Mouse (Mus musculus): ENCODE measurements around the gene Amdhd1. TPM values are rescaled to one million over a fixed set of nuclear protein-coding genes. Genes with fewer than 3 reads are reported as not detected.

The Amdhd1 gene
- polyA plus RNA-seq, 1 experiment from 2014 or later: 0.43 TPM

GRCm38 (mm10) chr10:93509532-93510153 is 30.2 kb downstream of the Amdhd1 start:
- no peak for DNase-seq (ENCODE audit: low spot score)
- no peak for ATAC-seq (ENCODE audit: insufficient number of reproducible peaks, low FRiP score, low TSS enrichment, low read depth)

GRCm38 (mm10) chr10:93508383-93508970 is 31.4 kb downstream of the Amdhd1 start:
- Histone ChIP-seq H3K9ac (ENCODE audit: low read length) (no peak overlapping the region), H3K4me1 (ENCODE audit: control insufficient read depth, insufficient read depth, low read length) (no peaks in the 10 kb centered on the region), H3K4me2 (ENCODE audit: low read depth, severe bottlenecking) (no peak overlapping the region), H3K27ac (replicated peaks; ENCODE audit: low read depth, low read length) (no peak overlapping the region), H3K27me3 (ENCODE audit: control insufficient read depth, insufficient read depth, low read length) (no peaks in the 10 kb centered on the region), H3K9me3 (ENCODE audit: control insufficient read depth, low read length) (no peaks in the 10 kb centered on the region), H3K4me3 (ENCODE audit: low read depth, low read length) (no peak overlapping the region), H3K36me3 (ENCODE audit: control insufficient read depth, insufficient read depth, low read length) (no peaks in the 10 kb centered on the region)
- 83% methylated on average over 7 of the region's 7 CpGs for WGBS
- ATAC-seq (ENCODE audit: insufficient number of reproducible peaks, low FRiP score, low TSS enrichment, low read depth): no peak
- no peak for DNase-seq (ENCODE audit: low spot score)

More at GRCm38 (mm10) chr10:93509532-93510153, 30.2 kb downstream of the Amdhd1 start:
- Histone ChIP-seq H3K27ac (replicated peaks; ENCODE audit: low read depth, low read length) (no peak overlapping the region), H3K9ac (ENCODE audit: low read length) (no peak overlapping the region), H3K4me1 (ENCODE audit: control insufficient read depth, insufficient read depth, low read length) (no peaks in the 10 kb centered on the region), H3K4me2 (ENCODE audit: low read depth, severe bottlenecking) (no peak overlapping the region), H3K4me3 (ENCODE audit: low read depth, low read length) (no peak overlapping the region), H3K9me3 (ENCODE audit: control insufficient read depth, low read length) (no peaks in the 10 kb centered on the region), H3K27me3 (ENCODE audit: control insufficient read depth, insufficient read depth, low read length) (no peaks in the 10 kb centered on the region), H3K36me3 (ENCODE audit: control insufficient read depth, insufficient read depth, low read length) (no peaks in the 10 kb centered on the region)
- WGBS: 82% methylated on average over 15 of the region's 15 CpGs

- Histone ChIP-seq H3K9me3 (ENCODE audit: control insufficient read depth, low read length) (no peaks in the 10 kb centered on the region), H3K4me3 (ENCODE audit: low read depth, low read length) (no peak overlapping the region), H3K4me2 (ENCODE audit: low read depth, severe bottlenecking) (no peak overlapping the region), H3K9ac (ENCODE audit: low read length) (no peak overlapping the region), H3K4me1 (ENCODE audit: control insufficient read depth, insufficient read depth, low read length) (no peaks in the 10 kb centered on the region), H3K27ac (replicated peaks; ENCODE audit: low read depth, low read length) (no peak overlapping the region), H3K27me3 (ENCODE audit: control insufficient read depth, insufficient read depth, low read length) (no peaks in the 10 kb centered on the region), H3K36me3 (ENCODE audit: control insufficient read depth, insufficient read depth, low read length) (no peaks in the 10 kb centered on the region)
- WGBS: 83% methylated on average over 10 of the region's 10 CpGs
- ATAC-seq (ENCODE audit: insufficient number of reproducible peaks, low FRiP score, low TSS enrichment, low read depth): no peak
- no peak for DNase-seq (ENCODE audit: low spot score)
These were observed 38.5 kb downstream of the Amdhd1 start for GRCm38 (mm10) chr10:93501346-93501745.

- Histone ChIP-seq H3K27me3 (ENCODE audit: control insufficient read depth, insufficient read depth, low read length) (no peaks in the 10 kb centered on the region), H3K36me3 (ENCODE audit: control insufficient read depth, insufficient read depth, low read length) (no peaks in the 10 kb centered on the region), H3K4me1 (ENCODE audit: control insufficient read depth, insufficient read depth, low read length) (no peaks in the 10 kb centered on the region), H3K4me3 (ENCODE audit: low read depth, low read length) (no peak overlapping the region), H3K9me3 (ENCODE audit: control insufficient read depth, low read length) (no peaks in the 10 kb centered on the region), H3K9ac (ENCODE audit: low read length) (no peak overlapping the region), H3K4me2 (ENCODE audit: low read depth, severe bottlenecking) (no peak overlapping the region), H3K27ac (replicated peaks; ENCODE audit: low read depth, low read length) (no peak overlapping the region; the same call in 1 of the 2 replicates)
- ATAC-seq (ENCODE audit: insufficient number of reproducible peaks, low FRiP score, low TSS enrichment, low read depth): no peak
- DNase-seq (ENCODE audit: low spot score): peak; percentile 35
- 27% methylated on average over 10 of the region's 10 CpGs for WGBS
These were observed 39.0 kb downstream of the Amdhd1 start for GRCm38 (mm10) chr10:93500864-93501263.

- Histone ChIP-seq H3K36me3 (ENCODE audit: control insufficient read depth, insufficient read depth, low read length) (no peaks in the 10 kb centered on the region), H3K27me3 (ENCODE audit: control insufficient read depth, insufficient read depth, low read length) (no peaks in the 10 kb centered on the region), H3K4me2 (ENCODE audit: low read depth, severe bottlenecking) (no peak overlapping the region), H3K4me1 (ENCODE audit: control insufficient read depth, insufficient read depth, low read length) (no peaks in the 10 kb centered on the region), H3K9me3 (ENCODE audit: control insufficient read depth, low read length) (no peaks in the 10 kb centered on the region; the same call in 1 of the 2 replicates), H3K4me3 (ENCODE audit: low read depth, low read length) (no peak overlapping the region), H3K27ac (replicated peaks; ENCODE audit: low read depth, low read length) (no peak overlapping the region), H3K9ac (ENCODE audit: low read length) (no peak overlapping the region)
- no peak for ATAC-seq (ENCODE audit: insufficient number of reproducible peaks, low FRiP score, low TSS enrichment, low read depth)
- DNase-seq (ENCODE audit: low spot score): no peak
- 38% methylated on average over 4 of the region's 4 CpGs for WGBS
These were observed 49.4 kb downstream of the Amdhd1 start for GRCm38 (mm10) chr10:93490451-93490850.

GRCm38 (mm10) chr10:93488828-93489226 is 51.0 kb downstream of the Amdhd1 start:
- 77% methylated on average over 6 of the region's 6 CpGs for WGBS
- no peak for DNase-seq (ENCODE audit: low spot score)
- H3K27ac ChIP-seq (replicated peaks; ENCODE audit: low read depth, low read length): no peak overlapping the region

GRCm38 (mm10) chr10:93488066-93488827 is 51.6 kb downstream of the Amdhd1 start, which contains the start of gene Hal:
TSS of gene Hal (plus strand) at chr10:93488768.
- Histone ChIP-seq H3K4me3 (ENCODE audit: low read depth, low read length) (no peak within 1 kb of the TSS), H3K9me3 (ENCODE audit: control insufficient read depth, low read length) (no peaks in the 10 kb centered on the region), H3K27me3 (ENCODE audit: control insufficient read depth, insufficient read depth, low read length) (no peaks in the 10 kb centered on the region), H3K4me1 (ENCODE audit: control insufficient read depth, insufficient read depth, low read length) (no peaks in the 10 kb centered on the region), H3K27ac (replicated peaks; ENCODE audit: low read depth, low read length) (no peak within 1 kb of the TSS), H3K4me2 (ENCODE audit: low read depth, severe bottlenecking) (no peak within 1 kb of the TSS), H3K9ac (ENCODE audit: low read length) (no peak within 1 kb of the TSS), H3K36me3 (ENCODE audit: control insufficient read depth, insufficient read depth, low read length) (no peaks in the 10 kb centered on the region; the same call in 1 of the 2 replicates)
- DNase-seq (ENCODE audit: low spot score): no peak
- WGBS: 75% methylated on average over 17 of the region's 17 CpGs
- ATAC-seq (ENCODE audit: insufficient number of reproducible peaks, low FRiP score, low TSS enrichment, low read depth): no peak

More at GRCm38 (mm10) chr10:93488828-93489226, 51.0 kb downstream of the Amdhd1 start:
- Histone ChIP-seq H3K36me3 (ENCODE audit: control insufficient read depth, insufficient read depth, low read length) (no peaks in the 10 kb centered on the region; the same call in 1 of the 2 replicates), H3K4me2 (ENCODE audit: low read depth, severe bottlenecking) (no peak overlapping the region), H3K9me3 (ENCODE audit: control insufficient read depth, low read length) (no peaks in the 10 kb centered on the region), H3K4me3 (ENCODE audit: low read depth, low read length) (no peak overlapping the region), H3K27me3 (ENCODE audit: control insufficient read depth, insufficient read depth, low read length) (no peaks in the 10 kb centered on the region), H3K9ac (ENCODE audit: low read length) (no peak overlapping the region), H3K4me1 (ENCODE audit: control insufficient read depth, insufficient read depth, low read length) (no peaks in the 10 kb centered on the region)
- no peak for ATAC-seq (ENCODE audit: insufficient number of reproducible peaks, low FRiP score, low TSS enrichment, low read depth)

- ATAC-seq (ENCODE audit: insufficient number of reproducible peaks, low FRiP score, low TSS enrichment, low read depth): no peak
- 30% methylated on average over 4 of the region's 4 CpGs for WGBS
These were observed 53.2 kb downstream of the Amdhd1 start for GRCm38 (mm10) chr10:93486622-93487021.

More at GRCm38 (mm10) chr10:93486622-93487021, 53.2 kb downstream of the Amdhd1 start:
- Histone ChIP-seq H3K9me3 (ENCODE audit: control insufficient read depth, low read length) (no peaks in the 10 kb centered on the region), H3K27me3 (ENCODE audit: control insufficient read depth, insufficient read depth, low read length) (no peaks in the 10 kb centered on the region), H3K4me2 (ENCODE audit: low read depth, severe bottlenecking) (no peak overlapping the region), H3K4me3 (ENCODE audit: low read depth, low read length) (no peak overlapping the region), H3K4me1 (ENCODE audit: control insufficient read depth, insufficient read depth, low read length) (no peaks in the 10 kb centered on the region), H3K9ac (ENCODE audit: low read length) (no peak overlapping the region), H3K36me3 (ENCODE audit: control insufficient read depth, insufficient read depth, low read length) (peaks cover 3% of the 10 kb centered on the region), H3K27ac (replicated peaks; ENCODE audit: low read depth, low read length) (no peak overlapping the region)
- peak; percentile 51 for DNase-seq (ENCODE audit: low spot score)

All from limb, embryonic 11.5 days (tissue).